Mouse (Mus musculus) limb, embryonic 11.5 days (tissue): ENCODE data around the gene Noc2l. TPM values are rescaled to one million over a fixed set of nuclear protein-coding genes. Genes with fewer than 3 reads are reported as not detected.

Source experiments
- ATAC-seq: fragments of 200-750 bp; cut with Nextera tagmentation; 2 replicates; pipeline ENCODE4 v1.8.0; 2017; ENCODE audit warnings: low read depth; ENCODE audit not compliant: insufficient number of reproducible peaks, low FRiP score, low TSS enrichment
- DNase-seq: peaks from one replicate; pipeline ENCODE4 v3.0.0-alpha.2; 2015; ENCODE audit warnings: low spot score
- H3K27ac ChIP-seq: fragments of 300-500 bp; sonication (generic); replicated peaks from 2 replicates; pipeline ENCODE4 v1.5.1; 2014; ENCODE audit warnings: low read depth, mild to moderate bottlenecking, low read length
- H3K27me3 ChIP-seq: fragments of 300-500 bp; sonication (generic); 2 replicates; pipeline ENCODE4 v1.6.1; 2014; ENCODE audit warnings: mild to moderate bottlenecking, low read length, mixed read lengths; ENCODE audit not compliant: control insufficient read depth, insufficient read depth
- H3K36me3 ChIP-seq: fragments of 300-500 bp; sonication (generic); 2 replicates; pipeline ENCODE4 v1.6.1; 2014; ENCODE audit warnings: mild to moderate bottlenecking, low read length, moderate library complexity, mixed read lengths; ENCODE audit not compliant: control insufficient read depth, insufficient read depth
- H3K4me1 ChIP-seq: fragments of 300-500 bp; sonication (generic); 2 replicates; pipeline ENCODE4 v1.6.1; 2014; ENCODE audit warnings: low read length, mixed read lengths; ENCODE audit not compliant: control insufficient read depth, insufficient read depth
- H3K4me2 ChIP-seq: fragments of 300-500 bp; sonication (generic); 2 replicates; pipeline ENCODE4 v1.6.1; 2014; ENCODE audit warnings: low read depth, mild to moderate bottlenecking, moderate library complexity; ENCODE audit not compliant: severe bottlenecking
- H3K4me3 ChIP-seq: fragments of 300-500 bp; sonication (generic); 2 replicates; pipeline ENCODE4 v1.5.1; 2014; ENCODE audit warnings: low read depth, low read length
- H3K9ac ChIP-seq: fragments of 300-500 bp; sonication (generic); 2 replicates; pipeline ENCODE4 v1.6.1; 2014; ENCODE audit warnings: mild to moderate bottlenecking, low read length
- H3K9me3 ChIP-seq: fragments of 300-500 bp; sonication (generic); 2 replicates; pipeline ENCODE4 v1.6.1; 2016; ENCODE audit warnings: low read length; ENCODE audit not compliant: control insufficient read depth
- WGBS: fragments of 180-500 bp; shearing (Covaris S2); extraction: QIAGEN DNeasy Blood & Tissue Kit; methylation state at CpG from one replicate; pipeline ENCODE4 v1.1.7; 2014; 5-methylcytosine and 5-hydroxymethylcytosine counted together
- polyA plus RNA-seq: library from polyadenylated mRNA; unstranded; fragments of >200 nt; fragmentation: Nextera tagmentation; extraction: Ambion mirVana; gene quantifications from 2 replicates; pipeline ENCODE4 v1.2.1, GENCODE M21; 2014

The Noc2l gene
- polyA plus RNA-seq, 1 experiment from 2014 or later: 86.4 TPM

- ATAC-seq (no peak), DNase-seq (peak; percentile 64)
- 3% methylated on average over 35 of the region's 35 CpGs for WGBS
- Histone ChIP-seq H3K9me3 (no peaks in the 10 kb centered on the region), H3K4me2 (peak overlapping the region; percentile 87), H3K27me3 (no peaks in the 10 kb centered on the region), H3K9ac (peak overlapping the region; percentile 67), H3K4me1 (peaks cover 28% of the 10 kb centered on the region), H3K36me3 (peaks cover 8% of the 10 kb centered on the region; the same call in 1 of the 2 replicates), H3K27ac (no peak overlapping the region), H3K4me3 (peak overlapping the region; percentile 82)
These were observed 39.6 kb upstream of the Noc2l start for GRCm38 (mm10) chr4:156195927-156196870.

- peak; percentile 85 for ATAC-seq
- peaks cover 26% of the 10 kb centered on the region for H3K4me1 ChIP-seq
These were observed 38.5 kb upstream of the Noc2l start, which contains the start of gene Agrn for GRCm38 (mm10) chr4:156197131-156197828. TSS of gene Agrn (minus strand) at chr4:156197488.

DNA sequence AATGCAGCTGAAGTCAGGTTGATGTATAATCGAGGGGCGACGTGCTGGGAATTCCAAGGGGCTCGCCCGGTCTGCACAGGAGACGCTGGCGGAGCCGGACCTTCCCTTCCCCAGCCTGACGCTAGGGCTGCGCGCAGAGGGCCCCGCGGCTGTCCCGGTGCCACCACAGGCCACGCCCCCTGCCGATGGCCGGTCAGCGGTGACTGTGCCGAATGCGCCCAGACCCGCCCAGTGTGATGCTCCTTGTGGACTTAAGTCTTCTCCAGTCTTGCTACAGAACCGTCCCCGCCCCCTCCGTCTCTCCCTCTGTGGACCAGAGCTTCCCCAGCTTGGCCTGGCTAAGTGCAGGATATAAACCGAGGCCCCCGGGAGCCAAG lies 38.0 kb upstream of the Noc2l start:
- DNase-seq: peak; percentile 95

More at GRCm38 (mm10) chr4:156197131-156197828, 38.5 kb upstream of the Noc2l start, which contains the start of gene Agrn:
- peak within 1 kb of the TSS; percentile 70 for H3K9ac ChIP-seq
- no peaks in the 10 kb centered on the region for H3K9me3 ChIP-seq
- peak within 1 kb of the TSS; percentile 87 for H3K4me2 ChIP-seq
- WGBS: 2% methylated on average over 18 of the region's 88 CpGs
- H3K27me3 ChIP-seq: no peaks in the 10 kb centered on the region
- H3K4me3 ChIP-seq: peak within 1 kb of the TSS; percentile 82
- peak within 1 kb of the TSS; percentile 97 for H3K27ac ChIP-seq
- H3K36me3 ChIP-seq: peaks cover 5% of the 10 kb centered on the region; the same call in 1 of the 2 replicates
- DNase-seq: peak; percentile 76

DNA sequence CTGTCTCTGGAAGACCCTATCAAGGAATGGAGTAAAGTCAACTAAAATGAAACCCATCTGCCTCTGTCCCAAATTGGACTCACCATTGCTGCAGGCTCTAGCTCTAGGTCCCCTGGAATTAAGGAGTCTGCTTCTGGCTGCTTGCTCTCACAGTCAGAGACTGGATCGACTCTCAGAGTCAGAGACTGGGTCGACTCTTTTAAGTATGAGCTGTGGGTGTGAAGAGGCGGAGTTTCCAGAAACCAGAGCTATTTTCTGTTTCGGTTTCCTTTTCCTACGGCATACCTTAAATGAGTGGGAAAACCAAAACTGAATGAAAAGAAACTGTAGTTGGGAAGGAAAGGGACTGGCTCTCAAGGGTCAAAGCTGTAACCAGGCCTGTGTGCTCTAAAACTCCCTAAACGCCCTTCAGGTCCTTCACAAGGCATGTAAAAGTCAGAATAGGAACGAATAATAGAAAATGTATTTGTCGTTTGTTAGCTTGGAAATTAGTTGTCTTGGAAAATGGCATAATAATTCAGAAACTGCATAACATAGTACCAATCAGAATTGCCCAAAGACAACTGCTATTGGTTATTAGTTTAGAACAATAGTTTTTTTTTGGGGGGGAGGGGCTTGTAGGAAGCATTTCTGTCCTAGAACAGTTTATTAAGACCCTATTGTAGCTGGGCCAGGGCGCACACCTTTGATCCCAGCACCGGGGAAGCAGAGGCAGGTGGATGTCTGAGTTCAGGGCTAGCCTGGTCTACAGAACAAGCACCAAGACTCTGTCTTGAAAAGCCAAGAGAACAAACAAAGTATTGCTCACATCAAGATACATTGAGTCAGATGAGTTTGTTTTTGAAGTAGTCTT lies 35.0 kb upstream of the Noc2l start, which contains the start of gene Isg15:
Gene Isg15 (minus strand): TSS at position 196 of the 853 bp plus-strand sequence.
- peaks cover 10% of the 10 kb centered on the region for H3K4me1 ChIP-seq
- no peak within 1 kb of the TSS for H3K27ac ChIP-seq
- peaks cover 15% of the 10 kb centered on the region for H3K27me3 ChIP-seq
- no peak within 1 kb of the TSS for H3K4me2 ChIP-seq
- H3K36me3 ChIP-seq: no peaks in the 10 kb centered on the region
- no peak within 1 kb of the TSS for H3K4me3 ChIP-seq
- ATAC-seq: no peak
- 56% methylated on average over 10 of the region's 10 CpGs for WGBS
- no peak for DNase-seq
- H3K9me3 ChIP-seq: no peaks in the 10 kb centered on the region
- H3K9ac ChIP-seq: no peak within 1 kb of the TSS

More for the DNA sequence above, 38.0 kb upstream of the Noc2l start:
- Histone ChIP-seq H3K9ac (peak overlapping the region; percentile 70), H3K27me3 (no peaks in the 10 kb centered on the region), H3K27ac (peak overlapping the region; percentile 97), H3K4me1 (peaks cover 22% of the 10 kb centered on the region), H3K4me3 (peak overlapping the region; percentile 41), H3K9me3 (no peaks in the 10 kb centered on the region), H3K4me2 (peak overlapping the region; percentile 53), H3K36me3 (peaks cover 4% of the 10 kb centered on the region; the same call in 1 of the 2 replicates)
- ATAC-seq: peak; percentile 92
- WGBS: under 1% methylated on average over 25 of the region's 26 CpGs

DNA sequence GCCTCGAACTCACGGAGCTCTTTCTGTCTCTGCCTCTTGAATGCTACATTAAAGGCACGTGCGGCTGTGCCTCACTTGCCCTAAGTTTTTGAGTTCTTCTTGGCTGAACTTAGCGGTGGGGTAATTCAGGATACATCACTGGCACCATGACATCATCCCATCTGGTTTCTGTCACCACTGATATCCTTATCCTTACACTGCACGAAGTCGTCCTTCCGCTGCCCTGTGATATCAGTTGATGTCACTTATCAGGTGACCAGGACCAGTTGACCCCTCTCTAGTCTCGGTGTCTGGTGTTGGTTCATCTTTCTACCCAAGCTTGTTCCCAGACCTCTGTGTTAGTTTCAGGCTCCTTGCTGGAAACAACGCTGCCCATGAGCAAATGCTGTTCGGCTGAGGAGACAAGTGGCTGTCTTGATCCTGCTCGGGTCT lies 33.3 kb upstream of the Noc2l start:
- DNase-seq: no peak

GRCm38 (mm10) chr4:156203001-156203412 lies 32.8 kb upstream of the Noc2l start, which contains the start of gene AW011738:
TSS of gene AW011738 (plus strand) at chr4:156203304.
- Histone ChIP-seq H3K4me3 (peak within 1 kb of the TSS; percentile 53), H3K36me3 (no peaks in the 10 kb centered on the region), H3K27me3 (peaks cover 18% of the 10 kb centered on the region), H3K4me2 (peak within 1 kb of the TSS; percentile 97), H3K27ac (no peak within 1 kb of the TSS), H3K9me3 (no peaks in the 10 kb centered on the region), H3K4me1 (0 out of 2 replicates have a peak, but pooled peaks cover 7% of the 10 kb centered on the region), H3K9ac (peak within 1 kb of the TSS; percentile 58)
- ATAC-seq (0 out of 2 replicates have a peak, but pooled peaks have one; percentile 45), DNase-seq (peak; percentile 77)
- WGBS: under 1% methylated on average over 31 of the region's 39 CpGs

More for the DNA sequence above, 33.3 kb upstream of the Noc2l start:
- Histone ChIP-seq H3K27me3 (peaks cover 18% of the 10 kb centered on the region), H3K4me1 (0 out of 2 replicates have a peak, but pooled peaks cover 7% of the 10 kb centered on the region), H3K9me3 (no peaks in the 10 kb centered on the region), H3K4me2 (peak overlapping the region; percentile 97), H3K27ac (no peak overlapping the region), H3K9ac (no peak overlapping the region), H3K36me3 (no peaks in the 10 kb centered on the region), H3K4me3 (peak overlapping the region; percentile 53)
- 39% methylated on average over 12 of the region's 12 CpGs for WGBS
- ATAC-seq: no peak

- Histone ChIP-seq H3K27me3 (peaks cover 18% of the 10 kb centered on the region), H3K36me3 (no peaks in the 10 kb centered on the region), H3K4me3 (peak overlapping the region; percentile 53), H3K4me2 (peak overlapping the region; percentile 97), H3K4me1 (0 out of 2 replicates have a peak, but pooled peaks cover 7% of the 10 kb centered on the region), H3K9me3 (no peaks in the 10 kb centered on the region), H3K27ac (no peak overlapping the region), H3K9ac (peak overlapping the region; percentile 58)
- peak; percentile 66 for DNase-seq
- peak; percentile 37; the same call in 1 of the 2 replicates for ATAC-seq
- under 1% methylated on average over 49 of the region's 49 CpGs for WGBS
These were observed 32.2 kb upstream of the Noc2l start for GRCm38 (mm10) chr4:156203413-156204131.
